Mouse (Mus musculus) limb, embryonic 15.5 days (tissue): ENCODE results near the gene Rnf150. TPM values are rescaled to one million over a fixed set of nuclear protein-coding genes. Genes with fewer than 3 reads are reported as not detected.
"Not testable (repeated sequence)": the region's sequence is repeated elsewhere in the genome, so short reads cannot be mapped to it uniquely, and the experiment has no call there.

Experiments
- ATAC-seq: fragments of 200-750 bp; cut with Nextera tagmentation; 2 replicates; pipeline ENCODE4 v1.8.0; 2017; ENCODE audit warnings: low read depth, moderate TSS enrichment; ENCODE audit not compliant: insufficient number of reproducible peaks, low FRiP score, low TSS enrichment
- H3K27ac ChIP-seq: fragments of 300-500 bp; sonication (generic); 2 replicates; pipeline ENCODE4 v1.5.1; 2015; ENCODE audit warnings: moderate library complexity, mild to moderate bottlenecking, inconsistent platforms
- H3K27me3 ChIP-seq: fragments of 300-500 bp; sonication (generic); 2 replicates; pipeline ENCODE4 v1.6.1; 2015; ENCODE audit warnings: inconsistent platforms
- H3K36me3 ChIP-seq: fragments of 300-500 bp; sonication (generic); 2 replicates; pipeline ENCODE4 v1.6.1; 2015; ENCODE audit warnings: inconsistent platforms
- H3K4me1 ChIP-seq: fragments of 300-500 bp; sonication (generic); 2 replicates; pipeline ENCODE4 v1.6.1; 2015; ENCODE audit warnings: inconsistent platforms
- H3K4me2 ChIP-seq: fragments of 300-500 bp; sonication (generic); 2 replicates; pipeline ENCODE4 v1.6.1; 2015; ENCODE audit warnings: mild to moderate bottlenecking, inconsistent platforms
- H3K4me3 ChIP-seq: fragments of 300-500 bp; sonication (generic); 2 replicates; pipeline ENCODE4 v1.5.1; 2015; ENCODE audit warnings: mild to moderate bottlenecking, inconsistent platforms
- H3K9ac ChIP-seq: fragments of 300-500 bp; sonication (generic); 2 replicates; pipeline ENCODE4 v1.6.1; 2015; ENCODE audit warnings: inconsistent platforms
- H3K9me3 ChIP-seq: fragments of 300-500 bp; sonication (generic); 2 replicates; pipeline ENCODE4 v1.6.1; 2016; ENCODE audit warnings: inconsistent platforms
- WGBS: fragments of 180-500 bp; shearing (Covaris S2); methylation state at CpG from one replicate; pipeline ENCODE4 v1.1.7; 2015; 5-methylcytosine and 5-hydroxymethylcytosine counted together
- polyA plus RNA-seq: library from polyadenylated mRNA; unstranded; fragments of >200 nt; fragmentation: Nextera tagmentation; extraction: Ambion mirVana; gene quantifications from 2 replicates; pipeline ENCODE4 v1.2.1, GENCODE M21; 2015

Gene Rnf150
- polyA plus RNA-seq, 1 experiment from 2014 or later = 1.1 TPM

GRCm38 (mm10) chr8:83062276-83062675 is 199.1 kb downstream of the Rnf150 start:
- Histone ChIP-seq H3K27me3 (no peaks in the 10 kb centered on the region), H3K4me1 (0 out of 2 replicates have a peak, but pooled peaks cover 12% of the 10 kb centered on the region), H3K4me2 (no peak overlapping the region), H3K9ac (no peak overlapping the region), H3K27ac (no peak overlapping the region), H3K36me3 (no peaks in the 10 kb centered on the region), H3K9me3 (no peaks in the 10 kb centered on the region), H3K4me3 (no peak overlapping the region)
- no peak for ATAC-seq
- 80% methylated on average over 5 of the region's 5 CpGs for WGBS

GRCm38 (mm10) chr8:83064096-83064495 is 200.9 kb downstream of the Rnf150 start:
- Histone ChIP-seq H3K9ac (no peak overlapping the region), H3K4me2 (no peak overlapping the region), H3K9me3 (no peaks in the 10 kb centered on the region), H3K36me3 (no peaks in the 10 kb centered on the region), H3K4me1 (0 out of 2 replicates have a peak, but pooled peaks cover 3% of the 10 kb centered on the region), H3K27ac (no peak overlapping the region), H3K4me3 (no peak overlapping the region), H3K27me3 (no peaks in the 10 kb centered on the region)
- ATAC-seq = no peak
- WGBS = 79% methylated on average over 6 of the region's 6 CpGs

- WGBS = 72% methylated on average over 6 of the region's 6 CpGs
- Histone ChIP-seq H3K4me2 (no peak overlapping the region), H3K27me3 (no peaks in the 10 kb centered on the region), H3K9ac (no peak overlapping the region), H3K4me3 (no peak overlapping the region), H3K27ac (no peak overlapping the region), H3K4me1 (no peaks in the 10 kb centered on the region), H3K9me3 (no peaks in the 10 kb centered on the region), H3K36me3 (no peaks in the 10 kb centered on the region)
- no peak for ATAC-seq
These were observed 202.9 kb downstream of the Rnf150 start for GRCm38 (mm10) chr8:83066076-83066475.

- H3K9ac ChIP-seq = no peak overlapping the region
- H3K27me3 ChIP-seq = no peaks in the 10 kb centered on the region
- no peaks in the 10 kb centered on the region for H3K9me3 ChIP-seq
- no peaks in the 10 kb centered on the region for H3K36me3 ChIP-seq
- ATAC-seq = no peak
- no peak overlapping the region for H3K4me2 ChIP-seq
- no peak overlapping the region for H3K27ac ChIP-seq
- H3K4me1 ChIP-seq = no peaks in the 10 kb centered on the region
- WGBS = 85% methylated on average over 3 of the region's 3 CpGs
- H3K4me3 ChIP-seq = no peak overlapping the region
These were observed 203.7 kb downstream of the Rnf150 start for GRCm38 (mm10) chr8:83066846-83067245.

- Histone ChIP-seq H3K9ac (no peak overlapping the region), H3K27ac (no peak overlapping the region), H3K36me3 (no peaks in the 10 kb centered on the region), H3K9me3 (no peaks in the 10 kb centered on the region), H3K27me3 (no peaks in the 10 kb centered on the region), H3K4me3 (no peak overlapping the region), H3K4me1 (no peaks in the 10 kb centered on the region), H3K4me2 (no peak overlapping the region)
- 70% methylated on average over 7 of the region's 7 CpGs for WGBS
- no peak for ATAC-seq
These were observed 204.8 kb downstream of the Rnf150 start for GRCm38 (mm10) chr8:83067906-83068305.

GRCm38 (mm10) chr8:83074248-83074647 is 211.1 kb downstream of the Rnf150 start:
- Histone ChIP-seq H3K9me3 (no peaks in the 10 kb centered on the region), H3K4me2 (no peak overlapping the region), H3K27me3 (no peaks in the 10 kb centered on the region), H3K4me1 (peaks cover 11% of the 10 kb centered on the region), H3K4me3 (no peak overlapping the region), H3K27ac (no peak overlapping the region), H3K36me3 (no peaks in the 10 kb centered on the region), H3K9ac (no peak overlapping the region)
- WGBS = 76% methylated on average over 3 of the region's 3 CpGs
- no peak for ATAC-seq

- Histone ChIP-seq H3K4me2 (no peak overlapping the region), H3K27ac (no peak overlapping the region), H3K9me3 (no peaks in the 10 kb centered on the region), H3K9ac (no peak overlapping the region), H3K4me1 (peaks cover 15% of the 10 kb centered on the region), H3K4me3 (no peak overlapping the region), H3K27me3 (no peaks in the 10 kb centered on the region), H3K36me3 (no peaks in the 10 kb centered on the region)
- no peak for ATAC-seq
- 100% methylated on average over 1 of the region's 1 CpGs for WGBS
These were observed 213.5 kb downstream of the Rnf150 start for GRCm38 (mm10) chr8:83076621-83077020.

GRCm38 (mm10) chr8:83077329-83077728 is 214.2 kb downstream of the Rnf150 start:
- peaks cover 15% of the 10 kb centered on the region for H3K4me1 ChIP-seq
- H3K4me2 ChIP-seq = no peak overlapping the region
- H3K27me3 ChIP-seq = no peaks in the 10 kb centered on the region
- no peak overlapping the region for H3K27ac ChIP-seq
- WGBS = 71% methylated on average over 2 of the region's 2 CpGs
- H3K36me3 ChIP-seq = no peaks in the 10 kb centered on the region
- no peak overlapping the region for H3K9ac ChIP-seq
- H3K4me3 ChIP-seq = no peak overlapping the region
- no peak for ATAC-seq
- no peaks in the 10 kb centered on the region for H3K9me3 ChIP-seq

GRCm38 (mm10) chr8:83078701-83079533 is 215.8 kb downstream of the Rnf150 start:
- Histone ChIP-seq H3K36me3 (no peaks in the 10 kb centered on the region), H3K9me3 (no peaks in the 10 kb centered on the region), H3K9ac (no peak overlapping the region), H3K27me3 (no peaks in the 10 kb centered on the region), H3K4me1 (peaks cover 15% of the 10 kb centered on the region), H3K4me2 (no peak overlapping the region), H3K4me3 (no peak overlapping the region), H3K27ac (no peak overlapping the region)
- no peak for ATAC-seq
- 23% methylated on average over 12 of the region's 12 CpGs for WGBS

GRCm38 (mm10) chr8:83079534-83079844 is 216.3 kb downstream of the Rnf150 start:
- ATAC-seq = no peak
- Histone ChIP-seq H3K9ac (no peak overlapping the region), H3K4me3 (no peak overlapping the region), H3K9me3 (no peaks in the 10 kb centered on the region), H3K36me3 (no peaks in the 10 kb centered on the region), H3K27ac (no peak overlapping the region), H3K27me3 (no peaks in the 10 kb centered on the region), H3K4me2 (no peak overlapping the region), H3K4me1 (peaks cover 15% of the 10 kb centered on the region)
- 79% methylated on average over 5 of the region's 5 CpGs for WGBS

GRCm38 (mm10) chr8:83081266-83081665 is 218.1 kb downstream of the Rnf150 start:
- no peak overlapping the region for H3K9ac ChIP-seq
- no peak overlapping the region for H3K4me2 ChIP-seq
- no peaks in the 10 kb centered on the region for H3K9me3 ChIP-seq
- H3K27me3 ChIP-seq = no peaks in the 10 kb centered on the region
- ATAC-seq = no peak
- peaks cover 15% of the 10 kb centered on the region for H3K4me1 ChIP-seq
- H3K4me3 ChIP-seq = no peak overlapping the region
- H3K36me3 ChIP-seq = no peaks in the 10 kb centered on the region
- no peak overlapping the region for H3K27ac ChIP-seq
- WGBS = 56% methylated on average over 4 of the region's 4 CpGs

GRCm38 (mm10) chr8:83081806-83082205 is 218.7 kb downstream of the Rnf150 start:
- H3K4me3 ChIP-seq, H3K9me3 ChIP-seq, H3K4me2 ChIP-seq, ATAC-seq, H3K36me3 ChIP-seq, H3K9ac ChIP-seq, H3K27me3 ChIP-seq, H3K27ac ChIP-seq: not testable (repeated sequence)
- H3K4me1 ChIP-seq = peaks cover 15% of the 10 kb centered on the region
- WGBS = 84% methylated on average over 8 of the region's 8 CpGs

GRCm38 (mm10) chr8:83082251-83082650 is 219.1 kb downstream of the Rnf150 start:
- 80% methylated on average over 7 of the region's 7 CpGs for WGBS
- no peak overlapping the region for H3K4me3 ChIP-seq
- ATAC-seq = no peak
- peaks cover 15% of the 10 kb centered on the region for H3K4me1 ChIP-seq
- H3K27me3 ChIP-seq = no peaks in the 10 kb centered on the region
- H3K9ac ChIP-seq = no peak overlapping the region
- H3K9me3 ChIP-seq = no peaks in the 10 kb centered on the region
- H3K4me2 ChIP-seq = no peak overlapping the region
- H3K36me3 ChIP-seq = no peaks in the 10 kb centered on the region
- H3K27ac ChIP-seq = no peak overlapping the region
